Mouse (Mus musculus): ENCODE measurements around the gene Gnptab. TPM values are rescaled to one million over a fixed set of nuclear protein-coding genes. Genes with fewer than 3 reads are reported as not detected.
A peak's percentile ranks its signal among the peaks of the same experiment; 100 is the strongest.

Gene Gnptab
- total RNA-seq, 2 experiments from 2014 or later = 18.8 to 19.9 TPM

DNA sequence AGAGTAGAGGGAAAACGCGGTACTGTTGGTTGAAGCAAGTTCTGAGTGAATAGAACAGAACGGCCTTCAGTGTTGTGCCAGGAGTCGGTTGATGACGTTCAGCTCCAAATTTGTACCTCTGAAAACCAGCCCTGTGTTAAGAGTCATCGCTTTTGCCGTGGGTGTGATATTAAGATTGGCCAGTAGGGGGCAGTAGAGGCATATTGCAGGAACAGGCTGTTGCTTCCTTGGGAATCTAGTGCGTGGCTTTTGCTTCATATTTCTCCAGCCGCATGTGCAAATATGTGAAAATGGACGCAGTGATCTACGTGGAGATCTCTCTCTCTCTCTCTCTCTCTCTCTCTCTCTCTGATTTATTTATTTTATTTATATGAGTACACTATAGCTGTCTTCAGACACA, 2.2 kb upstream of the Gnptab start:
- peak; percentile 95 for DNase-seq (ENCODE audit: low spot score)

GRCm38 (mm10) chr10:88377666-88378065, 1.3 kb upstream of the Gnptab start:
- DNase-seq (ENCODE audit: low spot score) = no peak

GRCm38 (mm10) chr10:88380002-88380401, 1.1 kb downstream of the Gnptab start:
- no peak for DNase-seq (ENCODE audit: low spot score)

- peak; percentile 62 for DNase-seq (ENCODE audit: low spot score)
Measured at GRCm38 (mm10) chr10:88380430-88381060, 1.6 kb downstream of the Gnptab start.

GRCm38 (mm10) chr10:88381286-88381685, 2.4 kb downstream of the Gnptab start:
- DNase-seq (ENCODE audit: low spot score) = no peak

- no peak for DNase-seq (ENCODE audit: low spot score)
Measured at GRCm38 (mm10) chr10:88382009-88382408, 3.1 kb downstream of the Gnptab start.

DNA sequence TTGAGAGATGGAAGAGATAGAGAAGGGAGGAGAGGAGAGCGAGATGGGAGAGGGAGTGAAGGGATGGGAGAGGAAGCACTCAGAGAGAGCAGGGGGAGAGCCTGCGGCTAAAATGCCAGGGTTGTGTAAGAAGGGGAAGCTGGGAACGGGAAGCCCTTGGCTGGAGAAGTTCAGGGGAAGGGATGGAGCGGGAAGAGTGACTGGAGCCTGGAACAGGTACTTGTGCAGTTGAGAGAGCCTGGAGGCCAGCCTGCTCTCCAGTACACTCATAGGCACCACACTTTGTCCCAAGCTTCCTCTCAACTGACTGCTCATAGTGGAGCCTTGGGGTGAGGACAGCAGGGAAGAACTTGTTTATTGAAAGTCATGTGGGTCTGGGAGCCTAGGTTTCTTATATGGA, 4.5 kb downstream of the Gnptab start:
- DNase-seq (ENCODE audit: low spot score) = no peak

- DNase-seq (ENCODE audit: low spot score) = no peak
Measured at GRCm38 (mm10) chr10:88384081-88384480, 5.1 kb downstream of the Gnptab start.

GRCm38 (mm10) chr10:88385290-88385689, 6.4 kb downstream of the Gnptab start:
- DNase-seq (ENCODE audit: low spot score) = no peak

GRCm38 (mm10) chr10:88385758-88386157, 6.8 kb downstream of the Gnptab start:
- DNase-seq (ENCODE audit: low spot score) = no peak

DNA sequence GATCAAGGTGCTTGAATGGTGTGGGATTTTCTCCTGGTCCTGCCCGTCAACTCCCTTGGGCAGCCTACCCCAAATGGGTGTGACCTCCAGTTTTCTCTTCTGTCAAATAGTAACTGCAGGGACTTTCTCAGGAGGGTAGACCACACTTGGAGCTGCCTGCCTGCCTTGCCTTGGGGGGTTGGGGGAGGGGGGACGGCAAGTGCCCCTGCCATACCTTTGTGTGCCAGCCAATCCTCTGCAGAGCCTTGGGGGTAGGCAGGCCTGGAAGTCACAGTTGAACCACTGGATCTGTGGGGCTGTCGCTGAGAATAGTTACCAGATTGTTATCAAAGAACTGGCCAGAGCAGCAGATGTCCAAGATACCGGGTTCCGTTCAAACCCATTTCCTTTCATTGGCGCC, 7.3 kb downstream of the Gnptab start:
- DNase-seq (ENCODE audit: low spot score) = no peak

DNA sequence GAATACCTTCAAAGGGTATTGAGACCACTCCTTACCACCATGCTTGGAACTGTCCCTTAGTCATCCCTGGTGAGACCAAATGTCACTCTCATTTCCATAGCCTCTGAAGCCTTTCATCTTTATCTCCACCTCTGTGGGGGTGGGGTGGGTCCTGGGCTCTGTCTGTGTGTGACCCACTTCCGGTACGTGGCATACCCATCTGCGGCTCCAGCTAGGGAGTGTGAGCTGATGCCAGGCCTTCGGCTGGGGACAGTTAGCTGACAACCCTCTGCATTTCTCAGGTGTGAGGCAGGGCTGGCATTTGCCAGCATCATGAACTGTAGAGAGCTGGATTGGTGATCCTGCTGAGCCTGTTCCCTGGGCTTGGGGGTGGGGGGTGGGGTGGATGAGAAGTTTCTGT, 10.6 kb downstream of the Gnptab start:
- no peak for DNase-seq (ENCODE audit: low spot score)

- peak; percentile 48 for DNase-seq (ENCODE audit: low spot score)
Measured at GRCm38 (mm10) chr10:88390096-88390790, 11.3 kb downstream of the Gnptab start.

DNA sequence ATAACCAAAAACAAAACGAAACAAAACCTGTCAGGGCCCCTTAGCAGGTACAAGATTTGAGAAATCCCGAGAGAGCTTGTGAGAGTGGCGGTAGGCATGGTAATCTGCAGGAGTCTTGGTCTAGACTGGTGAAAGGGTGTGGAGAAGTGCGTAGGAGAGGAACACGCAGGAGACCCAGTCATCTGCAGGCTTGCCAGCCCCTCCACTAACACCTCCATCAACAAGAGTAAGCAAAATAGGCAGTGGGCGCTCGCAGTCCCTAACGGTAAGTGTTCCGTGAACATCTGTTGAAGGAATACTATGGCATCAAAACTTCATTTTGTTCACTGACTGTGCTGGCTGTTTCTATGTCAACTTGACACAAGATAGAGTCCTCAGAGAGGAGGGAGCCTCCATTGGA, 12.6 kb downstream of the Gnptab start:
- DNase-seq (ENCODE audit: low spot score) = no peak

DNA sequence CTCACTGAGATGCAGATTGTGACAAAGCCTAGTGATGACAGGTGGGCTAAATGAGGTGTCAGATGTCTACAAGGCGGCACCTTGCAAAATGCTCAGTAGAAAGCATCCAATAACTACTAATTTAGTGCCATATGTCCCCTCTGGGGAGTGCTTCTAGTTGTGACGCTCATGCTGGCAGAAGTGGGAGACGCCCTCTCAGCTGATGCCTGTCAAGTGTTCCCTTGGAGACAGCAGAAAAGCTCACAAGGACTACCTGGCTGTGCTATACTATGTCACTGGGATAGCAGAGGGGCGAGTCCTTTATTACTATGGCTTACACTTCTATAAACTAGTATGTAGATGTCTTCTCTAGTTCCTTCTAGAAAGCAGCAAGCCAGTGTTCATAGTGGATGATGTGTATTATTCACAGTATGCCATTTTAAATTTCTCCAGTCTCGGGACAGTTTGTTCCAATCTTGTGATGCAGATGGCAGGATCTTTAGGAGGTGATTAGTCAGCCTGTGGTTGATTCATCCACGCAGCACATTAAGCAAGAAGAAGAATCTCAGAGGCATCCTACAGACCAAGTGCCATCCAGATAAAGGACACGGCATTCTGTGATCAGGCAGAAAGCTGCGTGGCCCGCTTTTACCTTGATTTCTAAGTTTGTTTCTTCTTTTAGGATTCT, 13.4 kb downstream of the Gnptab start:
- DNase-seq (ENCODE audit: low spot score) = no peak

DNA sequence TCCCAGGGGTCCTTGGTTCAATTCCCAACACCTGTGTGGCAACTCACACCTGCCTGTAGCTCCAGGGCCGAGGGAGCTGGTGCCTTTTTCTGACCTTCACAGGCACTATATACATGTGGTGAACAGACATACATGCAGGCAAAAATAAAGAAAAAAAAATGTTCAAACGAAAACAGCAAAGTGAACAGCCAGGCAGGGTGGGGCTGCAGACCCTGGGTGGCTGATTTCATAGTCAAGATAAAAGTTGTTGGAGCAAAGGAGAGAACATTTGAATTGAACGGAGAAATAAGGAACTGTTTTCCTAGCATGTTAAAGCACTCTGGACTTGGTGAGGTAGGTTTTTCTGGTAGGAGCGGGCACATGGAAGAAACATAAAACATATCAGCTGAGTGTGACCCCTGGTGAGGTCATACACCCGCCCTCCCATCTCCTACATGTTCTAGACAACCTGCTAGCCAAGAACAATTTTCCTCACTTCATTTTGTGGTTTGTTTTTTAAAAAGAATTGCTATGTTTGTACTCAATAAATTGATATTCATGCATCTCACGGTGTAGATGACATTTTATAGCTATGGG, 19.8 kb downstream of the Gnptab start:
- DNase-seq (ENCODE audit: low spot score) = no peak

- DNase-seq (ENCODE audit: low spot score) = no peak
Measured at GRCm38 (mm10) chr10:88399271-88399670, 20.3 kb downstream of the Gnptab start.

- no peak for DNase-seq (ENCODE audit: low spot score)
Measured at GRCm38 (mm10) chr10:88403021-88403420, 24.1 kb downstream of the Gnptab start.

GRCm38 (mm10) chr10:88404220-88404619, 25.3 kb downstream of the Gnptab start:
- DNase-seq (ENCODE audit: low spot score) = no peak

GRCm38 (mm10) chr10:88405812-88406211, 26.9 kb downstream of the Gnptab start:
- peak; percentile 72 for DNase-seq (ENCODE audit: low spot score)

- DNase-seq (ENCODE audit: low spot score) = no peak
Measured at GRCm38 (mm10) chr10:88407875-88408631, 29.1 kb downstream of the Gnptab start.

DNA sequence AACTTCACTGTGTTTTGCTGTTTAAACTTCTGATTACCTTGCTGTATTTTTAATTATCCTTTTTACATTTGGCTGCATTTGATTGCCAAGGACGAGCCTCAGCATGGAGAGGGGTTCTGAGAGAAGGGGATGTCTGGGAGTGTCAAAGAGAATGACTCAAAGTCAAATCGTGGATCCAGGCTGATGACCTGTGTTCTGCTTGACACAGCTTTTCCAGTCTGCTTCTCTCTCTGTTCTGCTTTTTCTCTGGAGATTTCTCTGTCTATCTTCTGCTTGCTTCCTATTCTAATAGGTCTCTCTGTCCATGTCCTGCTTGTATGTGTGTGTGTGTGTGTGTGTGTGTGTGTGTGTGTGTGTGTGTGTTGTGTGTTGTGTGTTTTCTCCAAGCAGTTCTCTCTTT, 30.8 kb downstream of the Gnptab start:
- no peak for DNase-seq (ENCODE audit: low spot score)

All from gastrocnemius, adult 18-20 months (tissue).